Mouse (Mus musculus): ENCODE results near the gene Kifc3. TPM values are rescaled to one million over a fixed set of nuclear protein-coding genes. Genes with fewer than 3 reads are reported as not detected.
A peak's percentile ranks its signal among the peaks of the same experiment; 100 is the strongest.

The Kifc3 gene
- total RNA-seq, 2 experiments from 2014 or later: 55.9 to 58.7 TPM

GRCm38 (mm10) chr8:95158654-95159053 lies 44.0 kb downstream of the Kifc3 start:
- DNase-seq (ENCODE audit: low spot score in 2 of 2): no peak

GRCm38 (mm10) chr8:95157145-95157544 lies 45.5 kb downstream of the Kifc3 start:
- DNase-seq (ENCODE audit: low spot score in 2 of 2): no peak

- DNase-seq (ENCODE audit: low spot score in 2 of 2): no peak
Measured at GRCm38 (mm10) chr8:95156108-95156507, 46.5 kb downstream of the Kifc3 start.

GRCm38 (mm10) chr8:95155361-95155760 lies 47.3 kb downstream of the Kifc3 start:
- DNase-seq (ENCODE audit: low spot score in 2 of 2): no peak

GRCm38 (mm10) chr8:95154654-95155053 lies 48.0 kb downstream of the Kifc3 start:
- no peak for DNase-seq (ENCODE audit: low spot score in 2 of 2)

DNA sequence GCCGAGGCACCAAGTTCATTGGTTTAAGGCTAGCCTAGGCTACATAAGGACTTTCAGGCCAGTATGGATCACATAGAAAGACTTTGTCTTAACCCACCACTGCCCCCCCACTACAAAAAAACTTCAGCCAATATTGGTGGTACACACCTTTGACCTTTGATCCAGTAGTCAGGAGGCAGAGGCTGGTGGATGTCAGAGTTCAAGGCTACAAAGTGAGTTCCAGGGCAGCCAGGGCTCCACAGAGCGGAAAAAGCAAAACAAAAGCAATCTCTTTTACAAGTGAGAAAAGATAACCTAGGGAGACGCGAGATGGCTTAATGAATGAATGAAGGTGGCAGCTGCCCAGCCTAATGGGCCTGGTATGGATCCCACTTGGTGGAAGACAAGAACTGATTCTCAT lies 48.6 kb downstream of the Kifc3 start:
- no peak for DNase-seq (ENCODE audit: low spot score in 2 of 2)

DNA sequence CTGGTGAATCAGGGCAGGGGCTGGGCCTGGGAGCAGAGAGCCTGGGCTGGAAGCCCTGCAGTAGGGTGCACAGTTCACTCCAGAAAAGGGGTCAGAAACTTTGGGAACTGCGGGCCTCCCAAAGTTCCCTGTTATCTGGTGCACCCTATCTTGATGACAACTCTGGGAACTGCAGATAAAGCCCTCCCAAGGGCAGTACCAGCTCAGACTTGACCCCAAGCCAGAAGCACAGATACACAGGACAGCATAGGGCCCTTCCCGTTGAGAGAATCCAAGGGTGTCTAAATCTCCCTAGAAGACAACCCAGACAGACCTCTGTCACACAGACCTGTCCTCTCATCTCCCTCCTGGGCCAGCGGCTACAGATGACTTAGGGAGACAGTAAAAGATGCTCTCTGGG lies 52.0 kb downstream of the Kifc3 start:
- no peak for DNase-seq (ENCODE audit: low spot score in 2 of 2)

- DNase-seq (ENCODE audit: low spot score in 2 of 2): no peak
Measured at GRCm38 (mm10) chr8:95149426-95149825, 53.2 kb downstream of the Kifc3 start.

DNA sequence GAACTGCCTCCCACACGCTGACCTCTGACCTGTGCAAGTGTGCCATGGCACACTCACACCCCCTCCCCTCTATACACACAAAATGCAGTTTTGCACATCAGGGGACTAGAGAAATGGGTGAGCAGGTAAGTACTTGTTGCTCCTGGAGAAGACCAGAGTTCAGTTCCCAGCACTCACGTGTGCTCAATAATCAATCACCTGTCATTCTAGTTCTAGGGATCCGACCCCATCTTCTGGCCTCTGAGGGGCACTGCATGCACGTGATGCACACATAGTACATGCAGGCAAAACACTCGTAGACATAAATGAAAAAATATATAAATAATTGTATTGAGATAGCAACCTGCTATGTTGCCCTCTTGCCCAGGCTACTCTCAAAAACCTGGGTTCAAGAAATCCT lies 55.8 kb downstream of the Kifc3 start:
- DNase-seq (ENCODE audit: low spot score in 2 of 2): no peak

DNA sequence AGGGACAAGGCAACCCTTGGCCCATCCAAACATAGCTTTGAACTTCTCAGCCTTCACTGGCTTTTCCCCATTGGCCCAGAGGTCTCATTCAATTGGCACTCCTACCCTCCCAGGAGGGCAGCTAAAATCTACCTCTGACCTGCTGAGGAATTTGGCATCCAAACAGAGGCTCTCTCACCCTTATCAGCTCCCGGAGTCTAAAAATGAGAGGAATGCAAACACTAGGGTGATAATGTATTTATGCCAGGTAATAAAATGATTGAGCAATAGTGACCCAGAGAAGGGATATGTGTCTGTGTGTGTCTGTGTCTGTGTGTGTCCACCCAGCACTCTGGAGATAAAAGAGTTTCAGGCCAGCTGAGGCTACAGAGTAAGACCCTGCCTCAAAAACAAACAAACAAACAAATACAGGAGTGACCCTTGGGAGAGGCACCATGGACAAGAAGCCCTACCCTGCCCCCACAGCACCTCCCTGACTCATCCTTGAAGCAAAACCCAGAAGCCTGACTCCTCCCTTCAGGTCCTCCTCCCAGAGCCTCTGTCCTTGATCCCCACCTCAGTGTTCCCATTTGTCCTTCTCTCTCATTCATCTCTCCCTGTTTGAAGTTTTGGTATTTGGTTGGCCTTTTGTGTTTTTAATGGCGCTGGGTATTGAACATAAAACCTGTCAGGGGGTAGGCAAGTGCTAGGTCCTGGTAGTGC lies 56.4 kb downstream of the Kifc3 start:
- no peak for DNase-seq (ENCODE audit: low spot score in 2 of 2)

- DNase-seq (ENCODE audit: low spot score in 2 of 2): no peak
Measured at GRCm38 (mm10) chr8:95144631-95145015, 58.0 kb downstream of the Kifc3 start.

DNA sequence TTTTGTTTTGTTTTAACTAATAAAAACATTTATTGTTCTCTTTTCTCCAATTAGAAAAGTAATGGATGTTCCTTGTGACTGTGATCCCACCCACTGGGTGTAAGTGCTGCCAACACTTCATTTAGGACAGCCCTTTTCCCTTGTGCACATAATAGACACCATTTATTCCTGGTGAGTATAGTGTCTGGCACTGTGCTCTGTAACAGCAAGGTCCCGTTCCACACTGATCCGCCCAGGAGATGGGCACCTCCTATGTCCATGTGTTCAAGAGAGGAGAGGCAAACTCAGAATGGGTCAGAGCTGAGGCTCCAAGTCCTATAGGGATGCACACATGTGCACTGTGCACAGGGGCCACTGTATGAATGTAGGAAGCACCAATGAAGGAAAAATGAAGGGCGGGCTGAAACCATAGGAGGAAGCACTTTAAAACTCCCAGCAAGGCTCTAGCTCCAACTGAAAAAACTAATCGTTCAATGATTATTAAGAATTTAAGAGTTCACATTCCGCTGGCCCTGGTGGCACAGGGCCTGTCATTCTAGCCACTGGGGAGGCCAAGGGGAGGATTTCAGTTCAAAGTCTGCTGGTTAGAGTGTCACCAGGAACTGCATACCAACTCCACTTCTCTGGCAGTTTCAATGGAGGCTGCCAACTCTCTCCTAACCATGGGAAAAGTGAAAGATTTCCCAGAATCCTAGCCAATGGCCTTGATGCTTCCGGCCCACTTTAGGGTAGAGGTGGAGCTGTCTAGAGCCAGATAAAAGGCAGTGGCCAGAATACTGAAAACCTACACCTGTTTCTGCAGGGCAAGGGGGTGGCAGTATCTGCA lies 58.6 kb downstream of the Kifc3 start:
- no peak for DNase-seq (ENCODE audit: low spot score in 2 of 2)

DNA sequence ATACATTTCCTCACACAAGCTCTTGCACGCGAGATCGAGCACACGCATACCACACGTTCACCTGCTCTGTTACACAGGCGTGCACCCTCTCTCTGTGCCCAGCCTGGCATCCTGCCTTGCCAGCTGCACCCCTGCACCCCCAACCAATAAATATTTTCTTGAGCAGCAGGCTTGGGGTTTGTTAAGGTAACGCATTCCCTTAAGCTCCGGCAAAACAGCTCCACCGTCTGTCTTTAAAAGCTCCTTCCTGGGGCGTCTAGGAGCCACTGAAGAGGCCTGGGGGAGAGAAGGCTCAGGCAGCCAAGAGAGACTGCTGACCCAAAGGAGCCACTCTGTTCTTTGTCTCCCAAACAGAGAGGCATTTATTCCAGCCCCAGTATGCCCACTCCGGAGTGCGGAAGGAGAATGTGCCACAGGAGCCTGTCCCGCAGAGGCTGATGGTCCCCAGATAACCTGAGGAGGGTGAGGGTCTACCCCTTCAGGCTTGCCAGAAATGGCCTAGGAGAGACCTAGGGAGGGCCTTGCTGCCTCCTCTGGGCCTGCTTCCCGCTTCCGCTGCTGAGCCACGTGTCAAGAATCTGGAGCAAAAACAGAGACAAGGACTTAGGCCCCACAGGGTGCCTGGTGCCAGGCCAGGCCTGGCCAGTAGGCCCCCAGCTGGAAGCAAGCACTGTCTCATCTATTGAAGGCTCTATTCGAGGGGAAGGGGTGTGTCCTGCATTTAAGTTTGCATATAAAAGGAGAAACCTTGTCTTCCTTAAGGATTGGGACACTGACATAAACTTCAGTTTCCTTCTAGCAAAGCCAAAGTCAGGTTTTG lies 59.4 kb downstream of the Kifc3 start:
- DNase-seq (ENCODE audit: low spot score in 2 of 2): peak in 1 of 2 experiments; percentile 31

DNA sequence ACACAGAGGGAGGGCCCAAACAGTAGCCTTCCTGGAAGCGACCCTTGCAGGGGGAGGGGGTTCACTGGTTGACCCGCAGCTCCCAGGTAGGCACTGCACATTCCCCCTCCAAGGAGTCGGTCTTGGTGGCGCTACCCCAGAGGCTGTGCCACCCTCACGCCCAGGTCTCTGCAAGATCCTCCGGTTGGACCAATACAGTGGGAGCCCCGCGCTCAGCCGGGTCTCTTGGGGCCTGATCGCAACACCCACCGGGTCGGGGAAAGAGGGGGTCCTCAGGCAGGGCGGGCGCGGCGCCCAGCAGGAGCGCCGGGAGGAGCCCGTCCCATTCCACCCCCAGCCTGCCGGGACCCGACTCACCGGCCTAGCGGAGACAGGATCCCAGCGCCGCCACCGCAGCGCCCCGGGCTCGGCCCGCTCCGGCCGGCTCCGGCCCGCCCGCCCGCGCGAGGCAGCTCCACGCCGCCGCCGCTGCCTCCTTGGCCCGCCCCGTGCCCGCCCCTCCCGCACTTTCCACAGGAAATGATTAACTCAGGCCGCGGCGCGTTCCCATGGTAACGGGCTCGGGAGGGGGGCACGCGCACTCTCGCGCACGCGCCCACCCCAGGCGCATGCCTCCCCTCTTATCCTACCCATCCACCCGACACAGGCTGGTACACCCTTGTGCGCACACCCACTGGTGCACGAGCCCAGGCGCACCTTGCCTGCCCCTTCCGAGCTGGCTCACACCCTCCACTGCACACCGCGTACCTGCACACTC lies 60.4 kb downstream of the Kifc3 start:
- peak; percentile 87 to 89 for DNase-seq (ENCODE audit: low spot score in 2 of 2)

DNA sequence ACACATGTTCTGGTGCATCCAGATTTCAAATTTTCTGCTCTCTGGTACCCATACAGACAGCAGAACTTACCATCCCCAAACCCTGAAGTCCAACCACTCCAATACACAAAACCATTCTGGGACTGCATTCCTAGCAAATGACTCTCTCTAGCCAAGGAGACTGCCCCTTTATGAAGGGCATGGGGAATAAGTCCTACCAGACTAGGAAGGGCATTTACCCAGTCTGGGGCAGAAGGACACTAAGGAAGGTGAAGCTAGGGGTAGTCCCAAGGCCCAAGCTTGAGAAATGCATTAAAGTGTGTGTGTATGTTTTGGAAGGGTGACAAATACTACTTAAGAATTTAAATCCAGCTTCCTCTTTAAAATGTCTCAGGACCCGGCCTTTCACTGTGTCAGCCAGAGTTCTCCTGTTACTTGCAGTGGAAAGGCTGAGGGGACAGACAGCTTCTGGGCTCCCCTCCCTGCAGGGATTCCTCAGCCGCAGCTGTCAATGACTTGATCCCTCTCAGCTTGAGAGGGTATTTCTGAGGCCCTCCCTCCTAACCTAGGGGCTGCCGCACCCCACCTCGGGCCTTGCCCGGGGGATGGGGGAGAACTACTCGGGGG lies 61.0 kb downstream of the Kifc3 start:
- no peak for DNase-seq (ENCODE audit: low spot score in 2 of 2)

DNA sequence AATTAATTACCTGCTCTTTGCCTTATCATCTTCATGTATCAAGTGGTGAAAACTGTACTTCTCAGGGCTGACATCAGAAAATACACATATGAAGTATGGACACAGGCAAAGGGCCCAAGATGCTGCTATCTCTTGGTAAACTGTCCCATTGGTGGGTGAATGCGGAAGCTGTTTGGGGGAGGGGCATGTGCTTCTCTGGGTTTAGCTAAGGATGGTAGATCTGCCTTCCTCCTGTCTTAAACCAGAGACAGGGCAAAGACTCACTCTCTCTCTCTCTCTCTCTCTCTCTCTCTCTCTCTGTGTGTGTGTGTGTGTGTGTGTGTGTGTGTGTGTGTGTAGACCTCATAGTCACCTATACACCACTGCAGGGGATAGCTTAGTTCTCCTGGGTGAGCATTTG lies 61.6 kb downstream of the Kifc3 start:
- no peak for DNase-seq (ENCODE audit: low spot score in 2 of 2)

- DNase-seq (ENCODE audit: low spot score in 2 of 2): no peak
Measured at GRCm38 (mm10) chr8:95140555-95140954, 62.1 kb downstream of the Kifc3 start.

DNA sequence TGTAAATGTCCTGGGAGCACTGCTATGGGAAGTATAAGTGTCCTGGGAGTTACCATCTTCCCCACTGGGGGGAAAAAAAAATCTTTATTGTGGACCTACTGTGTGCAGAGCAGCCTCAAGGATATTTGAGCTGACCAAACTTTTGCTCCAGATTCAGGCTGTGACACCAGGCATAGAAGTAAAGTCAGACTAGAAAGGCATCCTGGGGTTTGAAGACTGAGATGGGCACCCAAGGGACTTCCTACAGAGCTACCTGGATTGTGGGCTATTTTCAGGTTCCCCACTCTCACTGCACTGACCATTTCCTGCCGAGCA lies 63.6 kb downstream of the Kifc3 start:
- DNase-seq (ENCODE audit: low spot score in 2 of 2): no peak

- no peak for DNase-seq (ENCODE audit: low spot score in 2 of 2)
Measured at GRCm38 (mm10) chr8:95138341-95139050, 64.1 kb downstream of the Kifc3 start.

DNA sequence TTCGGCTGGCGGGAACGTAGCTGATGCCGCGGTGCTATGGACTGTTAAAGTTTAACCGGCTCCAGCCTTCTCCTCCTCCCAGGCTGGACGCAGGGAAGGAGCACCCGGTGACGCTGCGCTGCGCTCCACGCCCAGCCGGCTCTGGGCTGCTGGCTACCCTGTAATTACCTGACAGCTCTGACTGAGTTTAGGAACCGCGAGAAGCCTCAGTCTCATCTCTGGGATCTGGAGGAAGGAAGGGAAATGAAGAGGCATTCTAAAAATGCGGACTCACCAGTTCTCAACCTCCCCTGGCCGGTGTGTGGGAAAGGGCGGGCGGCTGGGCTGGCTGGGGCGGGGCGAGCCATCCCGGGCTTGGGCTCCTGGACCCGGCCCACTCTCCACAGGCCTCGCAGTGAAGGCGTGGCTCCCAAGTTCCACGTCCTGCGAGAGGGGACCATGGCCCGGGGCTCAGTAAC lies 64.9 kb downstream of the Kifc3 start:
- no peak for DNase-seq (ENCODE audit: low spot score in 2 of 2)
